Mouse (Mus musculus) stomach, postnatal 0 days (tissue): ENCODE results near the gene Ripk1. TPM values are rescaled to one million over a fixed set of nuclear protein-coding genes. Genes with fewer than 3 reads are reported as not detected.

ENCODE experiments used
- ATAC-seq: fragments of 200-750 bp; cut with Nextera tagmentation; 2 replicates; pipeline ENCODE4 v1.8.0; 2017; ENCODE audit not compliant: low FRiP score, low TSS enrichment
- DNase-seq: peaks from one replicate; pipeline ENCODE4 v3.0.0-alpha.2; 2016; ENCODE audit warnings: low spot score
- H3K27ac ChIP-seq: fragments of 300-500 bp; sonication (generic); replicated peaks from 2 replicates; pipeline ENCODE4 v1.5.1; 2014; ENCODE audit warnings: mild to moderate bottlenecking, control low read depth
- H3K27me3 ChIP-seq: fragments of 300-500 bp; sonication (generic); 2 replicates; pipeline ENCODE4 v1.6.1; 2014; ENCODE audit warnings: low read length; ENCODE audit not compliant: control insufficient read depth, insufficient read depth
- H3K36me3 ChIP-seq: fragments of 300-500 bp; sonication (generic); 2 replicates; pipeline ENCODE4 v1.6.1; 2014; ENCODE audit warnings: low read length, mixed read lengths; ENCODE audit not compliant: control insufficient read depth, insufficient read depth
- H3K4me1 ChIP-seq: fragments of 300-500 bp; sonication (generic); replicated peaks from 2 replicates; pipeline ENCODE4 v1.6.1; 2014; ENCODE audit warnings: antibody characterized with exemption; ENCODE audit not compliant: control insufficient read depth, insufficient read depth
- H3K4me2 ChIP-seq: fragments of 300-500 bp; sonication (generic); replicated peaks from 2 replicates; pipeline ENCODE4 v1.6.1; 2014; ENCODE audit warnings: low read depth, mild to moderate bottlenecking, control low read depth, moderate library complexity
- H3K4me3 ChIP-seq: fragments of 300-500 bp; sonication (generic); 2 replicates; pipeline ENCODE4 v1.5.1; 2014; ENCODE audit warnings: low read depth, low read length, control low read depth
- H3K9ac ChIP-seq: fragments of 300-500 bp; sonication (generic); 2 replicates; pipeline ENCODE4 v1.6.1; 2014; ENCODE audit warnings: mild to moderate bottlenecking, low read length, control low read depth, mixed read lengths
- H3K9me3 ChIP-seq: fragments of 300-500 bp; sonication (generic); 2 replicates; pipeline ENCODE4 v1.6.1; 2016; ENCODE audit warnings: low read length; ENCODE audit not compliant: control insufficient read depth
- CTCF ChIP-seq: IDR thresholded peaks from 2 replicates; pipeline ENCODE4 v1.5.1; 2016; ENCODE audit warnings: antibody characterized with exemption, low read depth, mild to moderate bottlenecking, moderate library complexity
- EP300 ChIP-seq: optimal IDR thresholded peaks from 2 replicates; pipeline ENCODE3; 2016; ENCODE audit warnings: antibody characterized with exemption
- WGBS: fragments of 180-500 bp; shearing (Covaris S2); extraction: QIAGEN DNeasy Blood & Tissue Kit; methylation state at CpG from one replicate; pipeline ENCODE4 v1.1.7; 2014; 5-methylcytosine and 5-hydroxymethylcytosine counted together
- polyA plus RNA-seq: library from polyadenylated mRNA; unstranded; fragments of >200 nt; fragmentation: Nextera tagmentation; extraction: Ambion mirVana; gene quantifications from 2 replicates; pipeline ENCODE4 v1.2.1, GENCODE M21; 2015

Ripk1 gene
- polyA plus RNA-seq, 1 experiment from 2014 or later, result 13.2 TPM

- TF ChIP-seq EP300, result no peak
- TF ChIP-seq CTCF, result no peak
- Histone ChIP-seq H3K27ac (no peak overlapping the region), H3K36me3 (peaks cover 6% of the 10 kb centered on the region; the same call in 1 of the 2 replicates), H3K27me3 (no peaks in the 10 kb centered on the region), H3K9me3 (no peaks in the 10 kb centered on the region), H3K4me2 (no peak overlapping the region), H3K4me3 (no peak overlapping the region), H3K4me1 (no peaks in the 10 kb centered on the region), H3K9ac (no peak overlapping the region)
- DNase-seq (no peak), ATAC-seq (no peak)
- WGBS, result 73% methylated on average over 13 of the region's 13 CpGs
These were observed 51.6 kb downstream of the Ripk1 start for GRCm38 (mm10) chr13:34053673-34054282.

DNA sequence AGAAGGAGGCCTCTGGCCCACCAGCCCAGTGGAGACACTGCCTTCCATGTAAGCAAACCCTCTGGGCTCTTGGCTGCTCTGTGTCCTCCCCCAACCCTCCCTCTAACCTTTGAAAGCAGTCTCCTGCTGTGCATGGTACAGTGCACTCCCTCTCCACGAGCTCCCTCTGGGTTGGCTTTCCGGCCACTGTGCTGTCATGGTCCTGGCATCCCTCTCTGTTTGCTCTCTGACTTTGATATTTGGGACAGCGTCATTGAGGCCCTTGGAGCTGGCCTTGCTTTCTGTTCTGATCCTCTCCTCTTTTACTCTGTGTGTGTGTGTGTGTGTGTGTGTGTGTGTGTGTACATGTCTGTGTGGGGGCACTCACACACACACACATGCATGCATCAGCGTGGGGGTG lies 52.2 kb downstream of the Ripk1 start:
- peaks cover 3% of the 10 kb centered on the region; the same call in 1 of the 2 replicates for H3K36me3 ChIP-seq
- H3K9ac ChIP-seq, result no peak overlapping the region
- H3K4me1 ChIP-seq, result no peaks in the 10 kb centered on the region
- no peak for DNase-seq
- TF ChIP-seq EP300, result no peak
- no peak for TF ChIP-seq CTCF
- no peak overlapping the region for H3K4me2 ChIP-seq
- 59% methylated on average over 4 of the region's 4 CpGs for WGBS
- H3K27ac ChIP-seq, result no peak overlapping the region
- H3K4me3 ChIP-seq, result no peak overlapping the region
- no peaks in the 10 kb centered on the region for H3K9me3 ChIP-seq
- no peaks in the 10 kb centered on the region for H3K27me3 ChIP-seq
- ATAC-seq, result no peak

GRCm38 (mm10) chr13:34054983-34055382 lies 52.8 kb downstream of the Ripk1 start:
- H3K36me3 ChIP-seq, result peaks cover 3% of the 10 kb centered on the region; the same call in 1 of the 2 replicates
- H3K4me1 ChIP-seq, result no peaks in the 10 kb centered on the region
- no peaks in the 10 kb centered on the region for H3K27me3 ChIP-seq
- DNase-seq (no peak), ATAC-seq (no peak)
- TF ChIP-seq EP300 (no peak), CTCF (no peak)
- H3K4me2 ChIP-seq, result no peak overlapping the region
- no peaks in the 10 kb centered on the region for H3K9me3 ChIP-seq
- no peak overlapping the region for H3K9ac ChIP-seq
- no peak overlapping the region for H3K4me3 ChIP-seq
- H3K27ac ChIP-seq, result no peak overlapping the region
- WGBS, result 77% methylated on average over 3 of the region's 3 CpGs

DNA sequence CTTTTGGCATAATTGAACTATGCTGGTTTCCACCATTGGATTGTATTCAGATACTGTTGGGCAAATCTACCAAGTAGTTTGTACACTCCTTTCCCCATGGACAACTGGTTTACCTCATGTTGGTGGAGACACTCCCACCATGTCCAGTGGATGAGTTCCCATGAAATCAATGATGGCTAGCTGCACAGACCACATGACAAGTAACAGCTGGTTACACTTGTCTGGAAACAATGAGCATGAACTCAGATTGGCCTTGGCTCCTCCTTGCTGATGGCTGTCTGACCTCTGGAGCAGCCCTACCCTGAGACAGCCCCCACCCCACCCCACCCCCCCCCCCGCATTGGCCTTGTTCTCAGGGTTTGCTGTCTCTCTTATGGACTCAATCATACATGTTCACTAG lies 55.1 kb downstream of the Ripk1 start:
- H3K4me1 ChIP-seq, result no peaks in the 10 kb centered on the region
- H3K27ac ChIP-seq, result no peak overlapping the region
- H3K9ac ChIP-seq, result no peak overlapping the region
- TF ChIP-seq CTCF (no peak), EP300 (no peak)
- WGBS, result 75% methylated on average over 1 of the region's 1 CpGs
- DNase-seq, result no peak
- no peak overlapping the region for H3K4me3 ChIP-seq
- no peak overlapping the region for H3K4me2 ChIP-seq
- no peaks in the 10 kb centered on the region; the same call in 1 of the 2 replicates for H3K36me3 ChIP-seq
- H3K9me3 ChIP-seq, result no peaks in the 10 kb centered on the region
- H3K27me3 ChIP-seq, result no peaks in the 10 kb centered on the region
- ATAC-seq, result no peak

- H3K36me3 ChIP-seq, result peaks cover 2% of the 10 kb centered on the region; the same call in 1 of the 2 replicates
- no peak overlapping the region for H3K4me3 ChIP-seq
- H3K27ac ChIP-seq, result no peak overlapping the region
- no peak overlapping the region for H3K4me2 ChIP-seq
- ATAC-seq, result no peak
- no peak for TF ChIP-seq EP300
- no peak for TF ChIP-seq CTCF
- DNase-seq, result no peak
- no peaks in the 10 kb centered on the region for H3K27me3 ChIP-seq
- no peaks in the 10 kb centered on the region for H3K9me3 ChIP-seq
- H3K9ac ChIP-seq, result no peak overlapping the region
- H3K4me1 ChIP-seq, result no peaks in the 10 kb centered on the region
- WGBS, result 85% methylated on average over 9 of the region's 9 CpGs
These were observed 57.9 kb downstream of the Ripk1 start for GRCm38 (mm10) chr13:34060061-34060460.

DNA sequence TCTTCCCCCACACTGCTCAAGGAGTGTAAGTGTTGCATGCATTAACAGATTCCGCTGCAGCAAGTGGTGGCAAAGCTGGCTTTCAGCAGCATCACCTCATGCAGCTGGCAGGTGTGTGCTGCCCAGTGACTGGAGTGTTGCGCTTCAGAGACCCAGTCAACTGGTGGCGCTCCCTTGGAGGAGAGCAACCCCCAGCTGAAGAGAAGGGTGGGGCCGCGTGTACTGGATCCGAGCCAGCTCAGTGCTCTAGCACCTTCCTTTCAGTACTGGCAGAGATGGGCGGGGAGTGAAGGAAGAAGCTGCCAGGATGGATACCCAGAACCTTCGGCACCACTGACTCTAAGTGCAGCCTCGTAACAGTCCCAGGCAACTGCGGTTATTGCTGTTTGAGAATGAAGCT lies 60.3 kb downstream of the Ripk1 start:
- Histone ChIP-seq H3K4me1 (no peaks in the 10 kb centered on the region), H3K9ac (no peak overlapping the region), H3K4me2 (no peak overlapping the region), H3K36me3 (0 out of 2 replicates have a peak, but pooled peaks cover 2% of the 10 kb centered on the region), H3K27ac (no peak overlapping the region), H3K4me3 (no peak overlapping the region), H3K9me3 (no peaks in the 10 kb centered on the region), H3K27me3 (no peaks in the 10 kb centered on the region)
- DNase-seq (peak; percentile 40), ATAC-seq (0 out of 2 replicates have a peak, but pooled peaks have one; percentile 38)
- 72% methylated on average over 10 of the region's 10 CpGs for WGBS
- TF ChIP-seq EP300, result no peak
- TF ChIP-seq CTCF, result no peak
